Mouse (Mus musculus): ENCODE measurements around the gene Frmd4b. TPM values are rescaled to one million over a fixed set of nuclear protein-coding genes. Genes with fewer than 3 reads are reported as not detected.

Gene Frmd4b
- polyA plus RNA-seq, 1 experiment from 2014 or later: 17.6 TPM

GRCm38 (mm10) chr6:97616658-97617265 lies 579 bp downstream of the Frmd4b start:
- WGBS: under 1% methylated on average over 39 of the region's 40 CpGs
- peak; percentile 36; the same call in 1 of the 2 replicates for ATAC-seq (ENCODE audit: insufficient number of reproducible peaks, insufficient read depth, low FRiP score, low read depth)
- Histone ChIP-seq H3K9me3 (ENCODE audit: control insufficient read depth, low read length) (no peaks in the 10 kb centered on the region), H3K4me3 (ENCODE audit: control insufficient read depth in 1 of 2, insufficient read depth in 1 of 2, low read depth in 1 of 2, low read length in 2 of 2) (peak overlapping the region; percentile 55 to 66), H3K9ac (ENCODE audit: low read length) (peak overlapping the region; percentile 57), H3K4me2 (ENCODE audit: low read length) (peak overlapping the region; percentile 97), H3K27me3 (ENCODE audit: control insufficient read depth, insufficient read depth, low read length) (0 out of 2 replicates have a peak, but pooled peaks cover 8% of the 10 kb centered on the region), H3K27ac (replicated peaks in 1 of 2; ENCODE audit: control insufficient read depth in 1 of 2, insufficient read depth in 1 of 2, low read depth in 2 of 2, low read length in 2 of 2) (peak overlapping the region; percentile 1 to 42; a peak in 3 of 4 replicates), H3K4me1 (ENCODE audit: control insufficient read depth in 2 of 2, insufficient read depth in 2 of 2, low read length in 2 of 2) (peaks cover 4 to 6% of the 10 kb centered on the region in 2 experiments; a peak in 2 of 4 replicates), H3K36me3 (ENCODE audit: control insufficient read depth, insufficient read depth, low read length) (no peaks in the 10 kb centered on the region)

- no peaks in the 10 kb centered on the region for H3K9me3 ChIP-seq (ENCODE audit: control insufficient read depth, low read length)
- no peak for ATAC-seq (ENCODE audit: insufficient number of reproducible peaks, insufficient read depth, low FRiP score, low read depth)
- peaks cover 4 to 6% of the 10 kb centered on the region in 2 experiments; a peak in 2 of 4 replicates for H3K4me1 ChIP-seq (ENCODE audit: control insufficient read depth in 2 of 2, insufficient read depth in 2 of 2, low read length in 2 of 2)
- H3K27ac ChIP-seq (replicated peaks in 1 of 2; ENCODE audit: control insufficient read depth in 1 of 2, insufficient read depth in 1 of 2, low read depth in 2 of 2, low read length in 2 of 2): peak overlapping the region; percentile 1 to 42; a peak in 1 of 4 replicates
- peak overlapping the region; percentile 55 to 66 for H3K4me3 ChIP-seq (ENCODE audit: control insufficient read depth in 1 of 2, insufficient read depth in 1 of 2, low read depth in 1 of 2, low read length in 2 of 2)
- H3K4me2 ChIP-seq (ENCODE audit: low read length): peak overlapping the region; percentile 97
- peak overlapping the region; percentile 57 for H3K9ac ChIP-seq (ENCODE audit: low read length)
- H3K36me3 ChIP-seq (ENCODE audit: control insufficient read depth, insufficient read depth, low read length): no peaks in the 10 kb centered on the region
- WGBS: 3% methylated on average over 16 of the region's 16 CpGs
- H3K27me3 ChIP-seq (ENCODE audit: control insufficient read depth, insufficient read depth, low read length): 0 out of 2 replicates have a peak, but pooled peaks cover 8% of the 10 kb centered on the region
Measured at GRCm38 (mm10) chr6:97615901-97616461, 1.4 kb downstream of the Frmd4b start.

GRCm38 (mm10) chr6:97614179-97614578 lies 3.2 kb downstream of the Frmd4b start:
- H3K27ac ChIP-seq (replicated peaks in 1 of 2; ENCODE audit: control insufficient read depth in 1 of 2, insufficient read depth in 1 of 2, low read depth in 2 of 2, low read length in 2 of 2): no peak overlapping the region
- H3K4me3 ChIP-seq (ENCODE audit: control insufficient read depth in 1 of 2, insufficient read depth in 1 of 2, low read depth in 1 of 2, low read length in 2 of 2): no peak overlapping the region
- H3K27me3 ChIP-seq (ENCODE audit: control insufficient read depth, insufficient read depth, low read length): 0 out of 2 replicates have a peak, but pooled peaks cover 8% of the 10 kb centered on the region
- H3K4me2 ChIP-seq (ENCODE audit: low read length): no peak overlapping the region
- no peaks in the 10 kb centered on the region for H3K9me3 ChIP-seq (ENCODE audit: control insufficient read depth, low read length)
- no peak overlapping the region for H3K9ac ChIP-seq (ENCODE audit: low read length)
- no peak for ATAC-seq (ENCODE audit: insufficient number of reproducible peaks, insufficient read depth, low FRiP score, low read depth)
- H3K4me1 ChIP-seq (ENCODE audit: control insufficient read depth in 2 of 2, insufficient read depth in 2 of 2, low read length in 2 of 2): peaks cover 4 to 6% of the 10 kb centered on the region in 2 experiments; a peak in 2 of 4 replicates
- no peaks in the 10 kb centered on the region for H3K36me3 ChIP-seq (ENCODE audit: control insufficient read depth, insufficient read depth, low read length)

- H3K27ac ChIP-seq (replicated peaks in 1 of 2; ENCODE audit: control insufficient read depth in 1 of 2, insufficient read depth in 1 of 2, low read depth in 2 of 2, low read length in 2 of 2): no peak overlapping the region
- WGBS: 86% methylated on average over 5 of the region's 5 CpGs
Measured at GRCm38 (mm10) chr6:97612861-97613260, 4.5 kb downstream of the Frmd4b start.

GRCm38 (mm10) chr6:97610051-97610450 lies 7.3 kb downstream of the Frmd4b start:
- H3K4me3 ChIP-seq (ENCODE audit: control insufficient read depth in 1 of 2, insufficient read depth in 1 of 2, low read depth in 1 of 2, low read length in 2 of 2): no peak overlapping the region
- no peak overlapping the region for H3K27ac ChIP-seq (replicated peaks in 1 of 2; ENCODE audit: control insufficient read depth in 1 of 2, insufficient read depth in 1 of 2, low read depth in 2 of 2, low read length in 2 of 2)
- no peak overlapping the region for H3K9ac ChIP-seq (ENCODE audit: low read length)
- peaks cover 0 to 2% of the 10 kb centered on the region in 2 experiments; a peak in 1 of 4 replicates for H3K4me1 ChIP-seq (ENCODE audit: control insufficient read depth in 2 of 2, insufficient read depth in 2 of 2, low read length in 2 of 2)
- no peaks in the 10 kb centered on the region for H3K36me3 ChIP-seq (ENCODE audit: control insufficient read depth, insufficient read depth, low read length)
- no peak for ATAC-seq (ENCODE audit: insufficient number of reproducible peaks, insufficient read depth, low FRiP score, low read depth)
- H3K4me2 ChIP-seq (ENCODE audit: low read length): no peak overlapping the region
- 0 out of 2 replicates have a peak, but pooled peaks cover 1% of the 10 kb centered on the region for H3K27me3 ChIP-seq (ENCODE audit: control insufficient read depth, insufficient read depth, low read length)
- 92% methylated on average over 2 of the region's 2 CpGs for WGBS
- no peaks in the 10 kb centered on the region for H3K9me3 ChIP-seq (ENCODE audit: control insufficient read depth, low read length)

More at GRCm38 (mm10) chr6:97612861-97613260, 4.5 kb downstream of the Frmd4b start:
- Histone ChIP-seq H3K9me3 (ENCODE audit: control insufficient read depth, low read length) (no peaks in the 10 kb centered on the region), H3K27me3 (ENCODE audit: control insufficient read depth, insufficient read depth, low read length) (0 out of 2 replicates have a peak, but pooled peaks cover 8% of the 10 kb centered on the region), H3K4me1 (ENCODE audit: control insufficient read depth in 2 of 2, insufficient read depth in 2 of 2, low read length in 2 of 2) (peaks cover 3 to 6% of the 10 kb centered on the region in 2 experiments; a peak in 2 of 4 replicates), H3K9ac (ENCODE audit: low read length) (no peak overlapping the region), H3K36me3 (ENCODE audit: control insufficient read depth, insufficient read depth, low read length) (no peaks in the 10 kb centered on the region), H3K4me3 (ENCODE audit: control insufficient read depth in 1 of 2, insufficient read depth in 1 of 2, low read depth in 1 of 2, low read length in 2 of 2) (no peak overlapping the region), H3K4me2 (ENCODE audit: low read length) (no peak overlapping the region)
- no peak for ATAC-seq (ENCODE audit: insufficient number of reproducible peaks, insufficient read depth, low FRiP score, low read depth)

- Histone ChIP-seq H3K27ac (replicated peaks in 1 of 2; ENCODE audit: control insufficient read depth in 1 of 2, insufficient read depth in 1 of 2, low read depth in 2 of 2, low read length in 2 of 2) (no peak overlapping the region), H3K9ac (ENCODE audit: low read length) (no peak overlapping the region), H3K27me3 (ENCODE audit: control insufficient read depth, insufficient read depth, low read length) (no peaks in the 10 kb centered on the region), H3K36me3 (ENCODE audit: control insufficient read depth, insufficient read depth, low read length) (no peaks in the 10 kb centered on the region), H3K4me1 (ENCODE audit: control insufficient read depth in 2 of 2, insufficient read depth in 2 of 2, low read length in 2 of 2) (peaks cover 0 to 2% of the 10 kb centered on the region in 2 experiments; a peak in 1 of 4 replicates), H3K4me3 (ENCODE audit: control insufficient read depth in 1 of 2, insufficient read depth in 1 of 2, low read depth in 1 of 2, low read length in 2 of 2) (no peak overlapping the region), H3K4me2 (ENCODE audit: low read length) (no peak overlapping the region), H3K9me3 (ENCODE audit: control insufficient read depth, low read length) (no peaks in the 10 kb centered on the region)
- 52% methylated on average over 3 of the region's 3 CpGs for WGBS
- no peak for ATAC-seq (ENCODE audit: insufficient number of reproducible peaks, insufficient read depth, low FRiP score, low read depth)
Measured at GRCm38 (mm10) chr6:97607646-97608045, 9.7 kb downstream of the Frmd4b start.

GRCm38 (mm10) chr6:97595218-97595617 lies 22.1 kb downstream of the Frmd4b start:
- Histone ChIP-seq H3K36me3 (ENCODE audit: control insufficient read depth, insufficient read depth, low read length) (no peaks in the 10 kb centered on the region), H3K4me2 (ENCODE audit: low read length) (no peak overlapping the region), H3K9me3 (ENCODE audit: control insufficient read depth, low read length) (no peaks in the 10 kb centered on the region), H3K9ac (ENCODE audit: low read length) (no peak overlapping the region), H3K27me3 (ENCODE audit: control insufficient read depth, insufficient read depth, low read length) (no peaks in the 10 kb centered on the region), H3K4me3 (ENCODE audit: control insufficient read depth in 1 of 2, insufficient read depth in 1 of 2, low read depth in 1 of 2, low read length in 2 of 2) (no peak overlapping the region), H3K4me1 (ENCODE audit: control insufficient read depth in 2 of 2, insufficient read depth in 2 of 2, low read length in 2 of 2) (no peaks in the 10 kb centered on the region), H3K27ac (replicated peaks in 1 of 2; ENCODE audit: control insufficient read depth in 1 of 2, insufficient read depth in 1 of 2, low read depth in 2 of 2, low read length in 2 of 2) (no peak overlapping the region)
- 60% methylated on average over 3 of the region's 3 CpGs for WGBS
- no peak for ATAC-seq (ENCODE audit: insufficient number of reproducible peaks, insufficient read depth, low FRiP score, low read depth)
